Mouse (Mus musculus) ES-E14 (cell line): Measurements from ENCODE around the gene Ccnjl. TPM values are rescaled to one million over a fixed set of nuclear protein-coding genes. Genes with fewer than 3 reads are reported as not detected.
A peak's percentile ranks its signal among the peaks of the same experiment; 100 is the strongest.

Source experiments
- DNase-seq: peaks from one replicate; pipeline ENCODE4 v3.0.0-alpha.2; 2013; ENCODE audit warnings: low read depth, low spot score
- H3K27ac ChIP-seq: 2 replicates; pipeline ENCODE4 v1.5.1; 2012; ENCODE audit warnings: low read depth, mild to moderate bottlenecking, low read length, moderate library complexity, mixed read lengths; ENCODE audit not compliant: poor library complexity, insufficient read depth, severe bottlenecking
- H3K36me3 ChIP-seq: 2 replicates; pipeline ENCODE4 v1.6.1; 2012; ENCODE audit warnings: mild to moderate bottlenecking, low read length, moderate library complexity, mixed read lengths; ENCODE audit not compliant: control insufficient read depth, poor library complexity, insufficient read depth, severe bottlenecking
- H3K4me1 ChIP-seq, 2 experiments: fragments of 150-350 bp in 1 of 2; sonication (generic) in 1 of 2; 2 replicates each; pipeline ENCODE4 v1.6.1; 2012; ENCODE audit warnings: low read length in 2 of 2, mild to moderate bottlenecking in 1 of 2, mixed read lengths in 1 of 2; ENCODE audit not compliant: control insufficient read depth in 2 of 2, insufficient read depth in 2 of 2, poor library complexity in 1 of 2
- H3K4me3 ChIP-seq, 2 experiments: fragments of 150-350 bp in 1 of 2; sonication (generic) in 1 of 2; 2 replicates each; pipeline ENCODE4 v1.5.1; 2012; ENCODE audit warnings: low read length in 2 of 2, low read depth in 1 of 2, mild to moderate bottlenecking in 1 of 2, mixed read lengths in 1 of 2; ENCODE audit not compliant: insufficient read depth in 1 of 2, poor library complexity in 1 of 2, severe bottlenecking in 1 of 2
- H3K9ac ChIP-seq: 2 replicates; pipeline ENCODE4 v1.6.1; 2012; ENCODE audit warnings: low read depth, mild to moderate bottlenecking, low read length, mixed read lengths; ENCODE audit not compliant: poor library complexity, insufficient read depth, severe bottlenecking
- H3K9me3 ChIP-seq: fragments of 150-350 bp; sonication (generic); 2 replicates; pipeline ENCODE4 v1.6.1; 2012; ENCODE audit warnings: low read depth, mild to moderate bottlenecking, low read length; ENCODE audit not compliant: control insufficient read depth, insufficient read depth
- CHD2 ChIP-seq: IDR thresholded peaks from 2 replicates; pipeline ENCODE4 v1.6.1; 2014; ENCODE audit warnings: mild to moderate bottlenecking, low read depth, low read length, inconsistent platforms
- HCFC1 ChIP-seq: IDR thresholded peaks from 2 replicates; pipeline ENCODE4 v1.6.1; 2012; ENCODE audit warnings: low read length, inconsistent platforms, borderline replicate concordance; ENCODE audit not compliant: insufficient read depth
- MAFK ChIP-seq: IDR thresholded peaks from 2 replicates; pipeline ENCODE4 v1.6.1; 2014; ENCODE audit warnings: mild to moderate bottlenecking, low read depth, low read length, inconsistent platforms; ENCODE audit not compliant: insufficient read depth
- ZC3H11A ChIP-seq: IDR thresholded peaks from 2 replicates; pipeline ENCODE4 v1.6.1; 2012; ENCODE audit warnings: low read depth, mild to moderate bottlenecking, inconsistent platforms, low read length, borderline replicate concordance
- ZNF384 ChIP-seq: IDR thresholded peaks from 2 replicates; pipeline ENCODE4 v1.6.1; 2012; ENCODE audit warnings: low read depth, low read length, inconsistent platforms
- in situ Hi-C, 2 experiments: fragments of 600-800 bp; cut with MboI; formaldehyde crosslinking; loops; one replicate each; pipeline ENCODE4 v1.15.1; 2025; ENCODE audit warnings: low sequenced_read_pairs in 2 of 2, inconsistent platforms in 1 of 2; ENCODE audit not compliant: unreplicated experiment in 2 of 2
- total RNA-seq: library from RNA; depleted of rRNA; stranded (reverse); fragments of 300-350 nt; gene quantifications from 2 replicates; pipeline ENCODE4 v1.2.3, GENCODE M21; 2012

Gene Ccnjl
- total RNA-seq, 1 experiment = 1.0 TPM

DNA sequence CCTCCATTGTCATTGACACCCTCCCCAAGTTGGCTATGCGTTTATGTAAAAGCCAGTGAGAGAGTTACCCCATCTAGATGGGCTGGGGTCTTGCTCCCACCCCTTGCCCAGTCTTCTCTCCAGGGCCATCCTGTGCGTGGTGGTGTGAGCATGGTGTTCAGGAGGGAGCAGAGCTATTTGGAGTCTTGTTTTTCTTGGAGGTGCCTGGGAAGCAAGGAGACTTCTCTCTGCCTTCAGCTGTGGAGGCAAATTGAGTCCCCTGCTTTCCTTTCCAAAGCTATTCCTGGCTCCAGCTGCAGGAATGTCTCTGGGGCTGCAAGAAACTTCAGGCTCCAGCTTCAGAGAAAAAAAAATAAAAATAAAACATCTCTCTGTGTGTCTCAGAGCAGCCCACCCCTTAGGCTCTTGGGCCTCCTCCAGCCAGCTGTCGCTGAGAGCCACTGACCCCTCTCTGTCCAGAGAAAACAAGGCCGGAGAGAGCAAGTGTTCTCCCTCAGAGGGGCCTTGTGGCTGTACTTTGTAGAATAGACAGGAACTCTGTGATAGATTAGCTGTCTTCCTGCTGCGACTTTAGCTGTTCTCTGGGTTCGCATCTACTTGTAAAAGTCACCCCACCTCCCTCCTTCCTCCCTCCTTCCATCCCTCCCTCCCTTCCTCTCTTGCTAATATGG is 45.3 kb upstream of the Ccnjl start:
- no peaks in the 10 kb centered on the region for H3K36me3 ChIP-seq

DNA sequence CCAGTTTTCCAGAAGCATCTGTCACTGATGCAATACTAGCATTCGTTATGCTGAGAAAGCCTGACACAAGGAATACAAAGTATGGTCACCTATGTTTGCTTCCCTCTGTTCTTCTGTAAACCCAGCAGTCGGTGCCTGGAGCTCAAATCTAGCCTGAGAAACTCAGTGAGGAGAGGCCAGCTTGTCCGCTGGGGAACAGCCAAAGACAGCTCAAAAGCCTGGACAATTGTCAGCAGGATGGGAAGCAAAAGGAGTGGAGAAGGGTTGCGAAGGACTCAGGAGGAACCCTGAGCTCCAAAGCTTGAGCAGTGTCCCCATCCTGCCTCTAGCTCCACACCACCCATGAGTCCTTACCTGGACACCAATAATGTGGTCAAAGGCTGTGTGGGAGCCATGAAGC is 44.5 kb upstream of the Ccnjl start:
- H3K36me3 ChIP-seq = no peaks in the 10 kb centered on the region
- DNase-seq = no peak
- H3K9me3 ChIP-seq = no peaks in the 10 kb centered on the region
- no peak overlapping the region for H3K4me3 ChIP-seq
- TF ChIP-seq HCFC1 = no peak
- TF ChIP-seq ZNF384 = no peak
- TF ChIP-seq MAFK = no peak
- no peak for TF ChIP-seq ZC3H11A
- no peak for TF ChIP-seq CHD2
- no peak overlapping the region for H3K27ac ChIP-seq
- H3K9ac ChIP-seq = no peak overlapping the region
- in situ Hi-C loops = no loop called here
- peaks cover 0 to 2% of the 10 kb centered on the region in 2 experiments; a peak in 1 of 4 replicates for H3K4me1 ChIP-seq

More for the DNA sequence above, 45.3 kb upstream of the Ccnjl start:
- in situ Hi-C loops = no loop called here
- TF ChIP-seq ZNF384 = no peak
- DNase-seq = no peak
- no peak overlapping the region for H3K9ac ChIP-seq
- H3K4me3 ChIP-seq = no peak overlapping the region
- no peak overlapping the region for H3K27ac ChIP-seq
- H3K4me1 ChIP-seq = peaks cover 0 to 2% of the 10 kb centered on the region in 2 experiments; a peak in 1 of 4 replicates
- H3K9me3 ChIP-seq = no peaks in the 10 kb centered on the region

GRCm38 (mm10) chr11:43484652-43485051 is 43.9 kb upstream of the Ccnjl start:
- Histone ChIP-seq H3K4me1 (peaks cover 0 to 2% of the 10 kb centered on the region in 2 experiments; a peak in 1 of 4 replicates), H3K27ac (no peak overlapping the region), H3K36me3 (no peaks in the 10 kb centered on the region), H3K9me3 (no peaks in the 10 kb centered on the region), H3K4me3 (no peak overlapping the region), H3K9ac (no peak overlapping the region)
- no peak for TF ChIP-seq ZNF384
- TF ChIP-seq ZC3H11A = no peak
- TF ChIP-seq CHD2 = no peak
- no peak for TF ChIP-seq MAFK
- TF ChIP-seq HCFC1 = no peak
- no peak for DNase-seq
- in situ Hi-C loops = no loop called here

- H3K4me1 ChIP-seq = peaks cover 0 to 2% of the 10 kb centered on the region in 2 experiments; a peak in 1 of 4 replicates
- H3K9ac ChIP-seq = no peak overlapping the region
- H3K36me3 ChIP-seq = no peaks in the 10 kb centered on the region
- DNase-seq = no peak
- H3K4me3 ChIP-seq = no peak overlapping the region
- no peak overlapping the region for H3K27ac ChIP-seq
- in situ Hi-C loops = no loop called here
- TF ChIP-seq CHD2 (no peak), HCFC1 (no peak), ZNF384 (no peak), ZC3H11A (no peak), MAFK (no peak)
- no peaks in the 10 kb centered on the region for H3K9me3 ChIP-seq
These were observed 42.7 kb upstream of the Ccnjl start for GRCm38 (mm10) chr11:43485855-43486254.

GRCm38 (mm10) chr11:43492663-43493062 is 35.9 kb upstream of the Ccnjl start:
- H3K27ac ChIP-seq = no peak overlapping the region
- no peaks in the 10 kb centered on the region for H3K36me3 ChIP-seq
- in situ Hi-C loops = no loop called here
- TF ChIP-seq MAFK = no peak
- TF ChIP-seq ZC3H11A = peak; percentile 42; the same call in 1 of the 2 replicates
- TF ChIP-seq CHD2 = no peak
- peaks cover 0 to 6% of the 10 kb centered on the region in 2 experiments; a peak in 1 of 4 replicates for H3K4me1 ChIP-seq
- no peak overlapping the region for H3K4me3 ChIP-seq
- no peak overlapping the region for H3K9ac ChIP-seq
- DNase-seq = no peak
- no peaks in the 10 kb centered on the region for H3K9me3 ChIP-seq
